Mouse (Mus musculus): ENCODE results near the gene Scyl1.
"Not testable (repeated sequence)": the region's sequence is repeated elsewhere in the genome, so short reads cannot be mapped to it uniquely, and the experiment has no call there.

Gene Scyl1

DNA sequence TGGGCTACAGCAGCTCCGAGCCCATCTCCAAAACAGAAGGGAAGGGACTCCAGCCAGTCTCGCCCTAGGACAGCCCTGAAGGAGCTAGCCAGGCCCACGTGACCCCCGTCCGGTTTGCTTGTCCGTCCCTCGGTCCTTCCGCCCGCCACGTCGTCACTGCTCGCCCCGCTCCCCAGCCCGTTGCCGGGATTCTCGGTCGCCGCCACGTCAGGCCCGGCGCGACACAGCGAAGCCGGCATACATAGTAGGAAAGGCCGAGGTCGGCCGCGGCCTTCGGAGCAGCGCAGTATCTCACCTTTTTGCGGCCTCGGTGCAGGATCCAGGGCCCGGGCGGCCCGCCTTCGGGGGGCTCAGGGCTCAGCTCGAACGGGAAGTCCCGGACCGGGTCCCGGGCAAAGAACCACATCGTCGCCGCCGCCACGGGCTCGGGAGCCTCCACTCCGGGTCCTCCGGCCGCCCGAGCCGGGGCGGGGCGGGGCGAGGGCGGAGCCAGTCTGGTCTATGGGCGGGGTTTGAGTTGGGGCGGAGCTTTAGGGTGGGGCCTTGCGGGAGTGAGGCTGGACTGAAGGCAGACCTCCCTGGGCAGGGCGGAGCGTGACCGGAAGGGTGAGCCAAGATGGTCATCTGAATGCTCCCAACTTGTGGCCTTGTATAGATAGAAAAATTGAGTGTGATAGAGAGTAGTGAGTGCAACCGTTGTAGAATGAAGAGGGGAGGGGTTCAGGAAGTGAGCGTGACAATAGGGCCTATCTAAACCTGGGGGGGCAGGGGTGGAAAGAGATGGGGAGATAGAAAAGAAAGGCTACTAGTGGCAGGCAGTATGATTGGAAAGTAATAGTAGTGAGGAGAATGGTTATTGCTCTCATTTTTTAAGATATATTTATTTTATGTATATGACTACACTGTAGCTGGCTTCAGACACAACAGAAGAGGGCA is at the start of gene Scyl1:
TSS of gene Scyl1 (minus strand) at position 495 of the 936 bp plus-strand sequence.
- peak; percentile 97 for DNase-seq (ENCODE audit: low spot score)

DNA sequence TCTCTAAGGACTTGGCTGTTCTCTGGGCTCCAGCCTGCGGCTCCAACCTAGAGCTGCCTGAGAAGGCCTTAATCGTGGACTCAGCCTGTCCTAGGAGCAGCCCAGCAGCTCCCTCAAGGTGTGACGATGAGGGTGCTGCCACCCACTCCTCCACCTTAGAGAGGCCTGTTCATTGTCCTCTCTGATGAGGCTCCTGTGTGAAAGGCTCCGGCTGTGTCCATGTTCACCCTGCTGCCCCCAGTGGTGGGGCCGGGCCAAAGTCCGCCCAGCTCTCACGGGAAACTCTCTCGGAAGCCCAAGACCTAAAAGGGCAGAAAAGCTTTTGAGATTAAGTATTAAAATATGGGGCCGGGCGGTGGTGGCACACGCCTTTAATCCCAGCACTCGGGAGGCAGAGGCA is 48.3 kb upstream of the Scyl1 start:
- DNase-seq (ENCODE audit: low spot score): peak; percentile 77

DNA sequence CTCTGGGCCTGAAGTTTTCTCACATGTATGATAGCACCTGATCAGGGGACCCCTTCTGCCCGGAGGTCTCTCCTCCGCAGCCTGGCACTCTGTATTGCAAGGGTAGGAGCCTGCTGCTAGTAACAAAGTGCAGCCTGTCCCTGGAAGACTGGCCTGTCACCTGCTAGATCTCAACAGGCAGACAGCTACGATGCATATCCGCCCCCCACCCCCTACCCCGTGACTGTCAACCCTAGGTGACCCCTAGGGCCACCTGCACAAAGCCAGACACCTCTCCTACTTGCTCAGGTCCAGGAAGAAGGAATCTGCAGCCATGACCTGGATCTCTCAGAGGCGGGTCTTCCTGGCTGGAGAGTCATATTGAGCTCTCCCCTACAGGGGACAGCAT is 47.4 kb upstream of the Scyl1 start:
- peak; percentile 68 for DNase-seq (ENCODE audit: low spot score)

DNA sequence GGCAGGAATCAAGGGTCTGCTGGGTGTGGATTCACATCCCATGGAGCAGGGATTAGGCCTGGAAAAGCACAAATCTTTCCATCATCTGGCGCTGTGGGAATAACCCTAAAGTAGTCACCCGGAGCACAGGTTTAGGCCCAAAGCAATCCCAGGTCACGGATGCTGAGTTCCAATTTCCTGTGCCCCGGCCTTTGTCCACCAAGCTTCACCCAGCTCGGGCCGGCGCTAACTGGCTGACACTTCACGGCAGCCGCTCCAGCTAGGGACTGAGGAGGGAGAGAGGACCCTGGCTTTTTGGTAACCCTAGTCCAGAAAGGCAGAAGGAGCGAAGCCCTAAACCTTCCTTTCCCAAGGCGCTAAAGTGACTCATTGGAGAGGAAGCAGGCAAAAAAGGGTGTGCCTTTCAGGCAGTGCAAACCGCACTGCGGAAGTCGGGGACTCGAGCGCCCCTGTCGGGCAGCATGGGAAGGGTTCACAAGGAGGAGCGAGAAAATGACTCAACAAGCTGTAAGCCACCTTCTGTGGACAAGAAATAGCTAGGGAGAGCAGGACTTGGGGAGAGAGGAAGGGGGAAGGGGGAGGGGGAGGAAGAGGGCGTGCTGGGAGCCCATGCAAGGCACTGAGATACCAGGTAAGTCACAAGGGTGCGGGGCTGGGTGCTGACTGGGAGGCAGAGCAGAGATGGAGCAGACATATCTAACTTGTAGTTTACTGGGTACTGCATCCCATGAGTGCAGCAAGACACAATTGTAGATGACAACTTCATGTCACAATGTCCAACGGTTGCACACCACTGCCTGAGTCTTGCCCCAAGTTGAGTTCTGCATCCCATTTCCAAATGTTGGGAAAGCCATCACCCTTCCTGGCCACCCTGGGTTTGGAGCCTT is 46.7 kb upstream of the Scyl1 start:
- DNase-seq (ENCODE audit: low spot score): peak; percentile 86

DNA sequence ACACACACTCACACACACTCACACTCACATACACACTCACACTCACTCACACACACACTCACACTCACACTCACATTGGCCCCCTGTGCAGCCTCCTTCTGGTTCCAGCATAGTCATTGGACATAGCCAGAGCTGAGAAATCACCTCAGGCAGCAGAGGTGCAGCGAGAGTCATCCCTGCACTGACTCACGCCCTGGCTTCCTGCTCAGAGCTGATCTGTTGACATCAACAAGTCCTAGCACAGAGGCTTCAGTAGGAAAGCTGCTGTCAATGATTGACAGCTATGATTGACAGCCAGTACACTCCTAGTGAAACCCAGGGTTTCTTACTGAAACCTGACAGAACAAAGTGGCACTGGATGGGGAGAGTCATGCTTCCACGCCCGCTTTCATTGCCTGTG is 44.7 kb upstream of the Scyl1 start:
- peak; percentile 79 for DNase-seq (ENCODE audit: low spot score)

DNA sequence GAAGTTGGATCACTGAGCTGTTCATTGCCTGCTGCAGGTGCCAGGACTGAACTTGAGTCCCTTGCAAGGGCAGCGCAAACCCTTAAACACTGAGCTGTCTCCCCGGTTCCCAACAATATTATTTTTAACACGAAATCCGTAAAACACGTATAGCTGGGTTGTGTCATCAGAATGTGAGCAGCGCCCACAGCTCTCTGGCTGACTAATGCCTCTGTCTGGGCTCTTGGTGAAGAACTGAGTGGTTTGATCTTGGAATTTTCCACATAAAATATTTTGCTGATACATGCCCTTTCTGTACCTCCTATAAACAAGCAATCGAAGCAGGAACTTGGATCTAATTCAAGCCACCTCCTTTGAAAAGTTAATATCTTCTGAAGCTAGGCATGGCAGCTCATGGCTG is 43.8 kb upstream of the Scyl1 start:
- DNase-seq (ENCODE audit: low spot score): no peak

DNA sequence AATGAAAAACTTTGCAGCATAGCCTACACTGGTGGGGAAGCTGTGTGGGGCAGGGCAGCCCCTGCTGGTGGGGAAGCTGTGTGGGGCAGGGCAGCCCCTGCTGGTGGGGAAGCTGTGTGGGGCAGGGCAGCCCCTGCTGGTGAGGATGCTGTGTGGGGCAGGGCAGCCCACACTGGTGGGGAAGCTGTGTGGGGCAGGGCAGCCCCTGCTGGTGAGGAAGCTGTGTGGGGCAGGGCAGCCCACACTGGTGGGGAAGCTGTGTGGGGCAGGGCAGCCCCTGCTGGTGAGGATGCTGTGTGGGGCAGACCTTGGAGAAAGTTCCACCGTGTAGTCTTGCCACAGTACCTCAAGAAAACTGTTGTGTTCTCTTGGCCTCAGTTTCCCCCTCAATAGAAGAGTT is 42.8 kb upstream of the Scyl1 start:
- DNase-seq (ENCODE audit: low spot score): not testable (repeated sequence)

DNA sequence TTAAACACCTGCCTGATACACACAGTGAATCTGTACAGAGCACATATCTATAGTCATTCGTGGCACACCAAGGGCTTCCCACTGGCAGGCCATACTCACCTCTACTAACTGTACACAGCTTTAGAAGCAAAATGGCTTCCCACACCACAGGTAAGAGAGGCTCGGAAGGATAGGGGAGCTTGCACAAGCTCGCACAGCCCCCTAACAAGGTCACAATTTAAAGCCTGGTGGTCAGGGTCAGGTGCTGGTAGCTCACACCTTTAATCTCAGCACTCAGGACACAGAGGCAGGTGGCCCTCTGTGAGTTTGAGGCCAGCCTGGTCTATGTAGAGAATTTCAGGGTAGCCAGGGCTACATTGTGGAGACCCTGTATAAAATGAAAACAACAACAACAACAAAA is 42.3 kb upstream of the Scyl1 start:
- DNase-seq (ENCODE audit: low spot score): no peak

DNA sequence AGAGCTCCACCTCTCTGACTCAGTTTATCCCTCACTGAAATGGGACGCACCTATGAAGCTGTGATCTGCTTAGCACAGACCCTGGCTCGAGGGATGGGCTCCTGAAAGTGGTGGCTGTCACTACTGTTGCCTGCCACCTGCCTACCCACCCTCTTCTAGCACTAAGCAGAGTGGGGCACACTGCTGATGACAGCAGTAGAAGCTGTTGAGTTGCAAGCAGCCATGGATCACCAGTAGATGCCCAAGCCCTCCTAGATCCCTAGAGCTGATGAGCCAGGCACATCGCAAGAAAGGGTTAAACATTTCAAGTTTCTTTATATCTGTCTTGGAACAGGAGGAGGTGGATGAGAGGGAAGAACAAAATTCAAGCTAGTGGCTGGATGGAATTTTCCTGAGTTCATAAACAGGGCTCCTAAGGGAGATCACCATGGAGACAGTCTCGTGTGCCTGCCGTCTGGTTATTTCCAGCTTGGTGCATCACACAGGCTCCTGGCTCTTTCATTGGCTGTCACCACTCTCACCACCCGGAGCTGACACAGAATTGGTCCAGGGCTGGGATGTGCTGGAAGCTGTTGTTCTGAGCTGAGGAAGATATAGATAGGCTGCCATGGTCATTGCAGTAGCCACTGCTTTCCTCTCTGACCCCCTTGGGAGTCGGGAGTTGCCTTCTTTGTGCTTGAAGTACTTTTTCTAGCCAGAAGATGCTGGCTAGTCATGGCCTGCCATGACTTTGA is 40.7 kb upstream of the Scyl1 start:
- DNase-seq (ENCODE audit: low spot score): peak; percentile 83

DNA sequence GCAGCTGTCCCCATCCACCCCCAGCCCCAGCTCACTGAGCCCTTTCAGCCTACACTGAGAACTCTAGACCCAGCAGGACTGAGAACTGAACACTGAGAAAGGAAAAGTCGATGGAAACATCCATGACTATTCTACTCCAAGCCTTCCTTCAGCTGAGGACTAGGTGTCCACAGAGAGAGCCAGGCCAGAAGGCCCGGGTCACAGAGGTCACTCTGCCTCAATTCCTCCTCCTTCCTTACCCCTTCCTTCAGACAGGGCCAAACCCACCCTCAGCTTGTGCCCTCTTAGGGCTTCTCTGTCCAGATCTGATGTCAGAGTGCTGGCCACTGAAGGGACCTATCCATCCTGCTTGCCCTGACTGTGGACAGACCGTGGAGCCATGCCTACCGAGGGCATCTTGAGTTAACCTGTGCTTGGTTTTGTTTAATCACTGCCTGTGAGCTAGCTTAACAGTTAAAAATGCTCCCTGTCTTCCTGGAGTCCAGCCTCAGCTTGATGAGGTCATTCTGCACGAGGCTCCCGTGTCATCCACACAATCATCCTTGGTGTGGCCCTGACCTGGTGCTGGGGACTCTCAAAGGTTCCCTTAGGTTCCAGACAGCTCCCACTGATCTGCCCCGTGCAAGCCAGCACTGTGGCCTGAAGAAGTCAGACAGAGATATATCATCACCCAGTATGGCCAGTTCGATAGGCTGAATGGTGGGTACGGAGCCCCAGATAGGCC is 39.8 kb upstream of the Scyl1 start:
- DNase-seq (ENCODE audit: low spot score): no peak

DNA sequence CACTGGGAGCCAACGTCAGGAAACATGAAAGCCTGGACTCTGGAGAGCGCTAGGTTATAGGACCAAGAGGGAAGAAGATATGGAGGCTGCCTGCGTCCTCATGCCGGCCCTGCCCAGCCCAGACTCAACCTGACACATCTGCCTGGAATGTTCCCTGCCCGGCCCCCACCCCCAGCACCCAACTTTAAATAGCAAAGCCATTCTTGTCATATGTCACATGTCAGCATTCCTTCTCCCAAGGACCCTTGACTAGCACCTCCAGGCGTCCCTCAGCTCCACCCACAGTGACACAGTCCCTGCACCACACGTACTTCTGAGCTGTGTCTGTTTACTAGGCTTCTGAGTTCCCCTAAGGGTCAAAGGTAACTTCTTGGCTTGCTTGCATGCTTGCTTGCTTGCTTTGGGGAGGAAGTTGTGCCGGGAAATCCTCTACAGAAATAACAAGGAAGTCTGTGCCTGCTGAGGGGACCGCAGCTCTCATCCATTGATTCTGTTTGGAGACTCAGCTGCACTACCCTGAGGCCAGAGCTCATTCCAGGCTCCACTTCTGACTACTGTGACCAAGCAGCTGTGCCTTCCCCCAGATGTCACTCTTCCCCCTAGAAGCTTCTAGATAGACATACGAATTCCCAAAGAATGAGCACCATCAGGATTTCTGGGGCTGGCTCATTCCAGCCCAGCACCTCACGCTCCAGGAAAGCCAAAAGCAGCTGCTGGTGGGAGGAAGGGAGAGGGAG is 39.1 kb upstream of the Scyl1 start:
- peak; percentile 93 for DNase-seq (ENCODE audit: low spot score)

DNA sequence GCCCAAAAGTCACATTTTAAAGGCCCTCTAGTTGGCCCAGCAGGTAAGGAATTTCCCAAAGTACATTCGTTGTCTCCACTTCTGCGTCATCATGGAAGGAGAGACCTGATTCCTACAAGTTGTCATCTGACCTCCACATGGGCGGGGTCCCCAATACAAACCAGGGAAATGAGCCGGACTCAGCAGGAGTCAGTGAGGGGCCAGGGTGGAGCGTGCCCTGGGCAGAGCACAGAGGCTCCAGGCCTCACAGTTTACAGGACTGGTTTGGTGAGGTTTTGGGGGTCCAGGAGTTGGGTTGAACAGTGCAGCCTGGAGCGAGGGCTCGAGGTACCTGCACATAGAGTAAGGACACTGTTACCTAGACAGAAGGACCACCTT is 38.5 kb upstream of the Scyl1 start:
- peak; percentile 52 for DNase-seq (ENCODE audit: low spot score)

DNA sequence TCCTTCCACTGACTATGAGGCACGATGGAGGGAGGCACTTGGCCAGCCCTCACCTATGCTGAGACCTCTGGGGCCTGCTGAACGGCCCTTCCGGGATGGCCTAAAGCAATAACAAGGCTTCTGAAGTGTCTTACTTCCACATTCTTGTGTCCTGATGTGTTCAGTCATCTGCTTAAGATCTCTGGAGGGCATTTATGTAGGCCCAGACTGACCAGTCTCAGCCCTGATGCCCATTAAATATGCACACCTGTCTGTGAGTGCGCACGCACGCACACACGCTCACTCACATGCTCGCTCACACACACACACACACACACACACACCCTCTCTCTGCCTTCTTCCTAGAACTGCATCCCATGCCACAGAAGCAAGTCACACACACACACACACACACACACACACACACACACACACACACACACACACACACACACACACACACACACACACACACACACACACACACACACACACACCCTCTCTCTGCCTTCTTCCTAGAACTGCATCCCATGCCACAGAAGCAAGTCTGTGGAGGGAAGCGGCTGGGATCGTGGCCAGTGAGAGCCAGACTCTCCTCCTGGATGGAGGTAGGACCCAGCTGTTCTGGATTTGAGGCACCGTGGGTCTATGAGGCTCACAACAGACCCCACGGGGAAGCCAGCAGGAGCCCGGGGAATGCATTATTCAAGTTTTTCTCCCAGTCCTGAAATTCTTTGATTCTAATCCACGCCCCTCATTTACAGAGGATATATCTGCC is 37.9 kb upstream of the Scyl1 start:
- DNase-seq (ENCODE audit: low spot score): peak; percentile 37

DNA sequence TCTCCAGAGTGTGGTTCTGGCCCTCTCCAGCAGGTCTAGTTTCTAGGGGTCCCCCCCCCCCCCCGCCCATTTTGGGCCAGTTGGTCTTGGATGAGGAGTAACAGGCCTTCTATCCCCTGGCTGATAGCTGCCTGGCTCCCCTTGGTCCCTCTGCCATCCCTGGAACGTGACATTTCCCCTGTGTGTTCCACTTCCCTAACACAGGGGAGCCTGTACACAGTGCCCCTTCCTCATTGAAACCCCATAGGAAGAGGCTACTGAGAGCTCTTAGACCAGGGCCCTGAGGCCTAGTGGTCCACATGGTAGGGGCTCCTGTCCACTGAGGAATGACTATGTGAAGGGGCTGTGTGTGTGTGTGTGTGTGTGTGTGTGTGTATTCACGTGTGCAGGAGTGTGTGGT is 36.5 kb upstream of the Scyl1 start:
- DNase-seq (ENCODE audit: low spot score): no peak

DNA sequence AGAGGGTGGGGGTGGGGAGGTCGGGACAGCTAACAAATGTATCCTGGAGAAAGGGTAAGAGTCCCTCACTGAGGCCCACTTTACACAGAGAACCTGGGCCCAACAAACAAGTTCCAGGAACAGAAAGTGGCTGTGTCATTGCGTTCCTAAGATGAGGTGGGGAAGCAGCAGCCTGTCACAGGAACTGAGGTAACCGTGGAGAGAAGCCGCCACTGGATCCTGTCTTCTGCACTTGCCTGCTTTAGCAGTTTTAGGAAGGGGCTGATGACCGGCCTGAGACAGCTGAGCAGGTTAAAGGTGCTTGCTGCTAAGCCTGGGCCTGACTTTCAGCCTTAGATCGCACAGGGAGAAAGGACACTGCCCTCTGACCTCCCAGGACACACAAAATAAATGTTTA is 35.6 kb upstream of the Scyl1 start:
- peak; percentile 79 for DNase-seq (ENCODE audit: low spot score)

DNA sequence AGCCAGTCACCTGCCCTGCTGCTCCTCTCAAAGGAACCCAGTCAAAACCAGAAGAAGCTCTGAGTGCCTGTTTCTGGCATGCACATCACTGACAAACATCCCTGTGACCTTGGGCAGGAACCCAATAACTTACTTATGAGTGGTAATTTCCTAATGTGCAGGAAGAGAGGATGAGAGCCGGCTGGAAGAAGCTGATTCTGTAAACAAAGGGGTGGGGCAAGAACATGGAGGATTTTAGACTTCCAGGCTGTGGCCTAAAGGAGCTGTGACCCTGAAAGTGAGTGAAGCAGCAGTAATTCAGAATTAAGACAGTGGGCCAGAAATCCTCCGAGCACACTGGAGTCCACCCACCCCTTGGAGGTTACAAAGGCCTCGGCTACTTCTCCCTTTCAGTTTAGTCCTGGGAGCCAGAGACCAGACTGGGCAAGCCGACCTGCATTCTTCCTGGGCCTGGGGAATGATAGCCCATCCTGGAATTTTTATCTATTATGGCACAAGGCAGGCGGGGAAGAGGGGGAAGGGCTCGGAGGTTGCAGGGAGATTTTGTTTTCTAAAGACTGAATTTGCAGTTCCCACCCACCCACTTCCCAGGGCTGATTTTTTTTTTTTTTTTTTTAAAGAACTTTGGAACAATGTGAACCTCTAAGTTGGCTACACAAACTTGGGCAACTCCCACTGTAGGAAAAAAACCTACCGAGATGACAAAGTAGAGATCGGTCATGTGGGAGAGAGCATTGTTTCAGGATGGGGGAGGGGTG is 35.0 kb upstream of the Scyl1 start:
- peak; percentile 79 for DNase-seq (ENCODE audit: low spot score)

DNA sequence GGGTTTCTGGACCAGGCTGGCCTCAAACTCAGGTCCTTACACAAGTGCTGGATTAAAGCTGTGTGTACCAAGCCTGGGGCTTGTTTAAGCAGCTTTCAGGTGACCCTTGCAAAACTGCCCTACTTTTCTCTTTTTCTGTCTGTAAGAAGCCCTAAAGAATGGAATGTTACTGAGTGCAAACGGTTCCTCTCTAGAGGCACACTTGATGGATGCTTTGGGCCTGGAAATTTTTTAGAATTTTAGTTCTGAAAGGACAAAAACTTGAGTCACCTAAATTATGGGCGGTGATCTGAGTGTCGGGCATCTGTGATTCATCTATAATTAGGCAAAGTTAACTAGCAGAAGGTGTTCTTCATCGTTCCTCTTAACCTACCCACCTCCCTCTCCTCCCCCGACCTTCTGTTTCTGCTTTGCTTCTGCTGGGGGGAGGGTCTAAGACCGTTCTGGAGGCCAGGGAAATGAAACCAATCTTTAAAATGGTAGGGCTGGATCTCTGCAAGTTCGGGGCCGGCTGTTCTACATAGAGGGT is 33.2 kb upstream of the Scyl1 start:
- DNase-seq (ENCODE audit: low spot score): peak; percentile 42

DNA sequence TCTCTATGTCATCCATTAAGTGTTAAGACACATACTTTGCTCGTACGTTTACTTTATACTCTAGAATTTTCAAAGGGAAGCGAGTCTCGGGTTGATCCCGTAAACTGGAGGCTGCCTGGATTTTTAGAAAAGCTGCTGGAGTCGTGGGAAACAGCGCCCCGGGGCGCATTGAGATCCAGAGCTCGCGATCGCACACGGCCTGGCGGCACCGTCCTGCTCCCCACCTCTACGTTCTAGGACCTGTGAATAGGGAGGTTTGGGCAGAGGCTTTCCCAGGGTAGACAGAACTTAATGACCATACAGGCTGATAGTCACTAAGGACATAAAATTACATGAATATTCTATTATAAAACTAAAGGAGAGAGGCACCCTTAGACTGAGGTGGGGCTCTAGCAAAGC is 32.7 kb upstream of the Scyl1 start:
- no peak for DNase-seq (ENCODE audit: low spot score)
